ENCODE assay signal across 8 mouse cellular contexts in genomic region chr1:74771931-74772620, GRCm38 (mm10). TPM values are rescaled to one million over a fixed set of nuclear protein-coding genes. Genes with fewer than 3 reads are reported as not detected.
DNase-seq lines count a peak whose midpoint lies in the region; ATAC-seq lines count a peak whose summit lies in the region.

No protein-coding gene starts in this region.

- H3K4me1 ChIP-seq in lung, embryonic 16.5 days (replicated peaks; ENCODE audit: control insufficient read depth, insufficient read depth, low read length) = peaks cover 22% of the 10 kb centered on the region
- peaks cover 8% of the 10 kb centered on the region for H3K4me1 ChIP-seq in embryonic facial prominence, embryonic 11.5 days (ENCODE audit: control insufficient read depth, insufficient read depth, low read length)
- peaks cover 29% of the 10 kb centered on the region for H3K4me1 ChIP-seq in hindbrain, embryonic 15.5 days (replicated peaks)
- H3K4me1 ChIP-seq in midbrain, embryonic 13.5 days (replicated peaks) = peaks cover 35% of the 10 kb centered on the region

- H3K9me3 ChIP-seq in lung, embryonic 16.5 days (ENCODE audit: control insufficient read depth, low read length) = no peaks in the 10 kb centered on the region
- H3K9me3 ChIP-seq in embryonic facial prominence, embryonic 11.5 days (replicated peaks; ENCODE audit: control insufficient read depth, low read length) = no peaks in the 10 kb centered on the region
- H3K9me3 ChIP-seq in hindbrain, embryonic 15.5 days = no peaks in the 10 kb centered on the region
- no peaks in the 10 kb centered on the region for H3K9me3 ChIP-seq in midbrain, embryonic 13.5 days

- H3K36me3 ChIP-seq in lung, embryonic 16.5 days (ENCODE audit: control insufficient read depth, insufficient read depth, low read length) = no peaks in the 10 kb centered on the region
- H3K36me3 ChIP-seq in embryonic facial prominence, embryonic 11.5 days (replicated peaks; ENCODE audit: control insufficient read depth, insufficient read depth, low read depth, low read length) = no peaks in the 10 kb centered on the region
- no peaks in the 10 kb centered on the region for H3K36me3 ChIP-seq in hindbrain, embryonic 15.5 days
- no peaks in the 10 kb centered on the region for H3K36me3 ChIP-seq in midbrain, embryonic 13.5 days

- no peak overlapping the region for H3K27ac ChIP-seq in lung, embryonic 16.5 days (ENCODE audit: low read length)
- no peak overlapping the region for H3K27ac ChIP-seq in embryonic facial prominence, embryonic 11.5 days (replicated peaks; ENCODE audit: low read depth, low read length)
- H3K27ac ChIP-seq in hindbrain, embryonic 15.5 days (replicated peaks) = no peak overlapping the region
- no peak overlapping the region for H3K27ac ChIP-seq in midbrain, embryonic 13.5 days

- H3K27me3 ChIP-seq in lung, embryonic 16.5 days (ENCODE audit: control insufficient read depth, insufficient read depth, low read depth, low read length) = peaks cover 55% of the 10 kb centered on the region
- peaks cover 60% of the 10 kb centered on the region for H3K27me3 ChIP-seq in embryonic facial prominence, embryonic 11.5 days (ENCODE audit: control insufficient read depth, insufficient read depth, low read length)
- H3K27me3 ChIP-seq in hindbrain, embryonic 15.5 days = peaks cover 88% of the 10 kb centered on the region
- H3K27me3 ChIP-seq in midbrain, embryonic 13.5 days = peaks cover 97% of the 10 kb centered on the region

- intact Hi-C loops in gastrocnemius, postnatal 36 days (cut with DNase I) = no loop called here

- DNase-seq in lung, adult 18-20 months = no peak
- peak; percentile 35 for DNase-seq in embryonic facial prominence, embryonic 11.5 days (ENCODE audit: low spot score)
- no peak for DNase-seq in right cerebral cortex, adult 2 months (ENCODE audit: low spot score in 2 of 2)
- no peak for DNase-seq in cerebellum, adult 11-12 months
- no peak for DNase-seq in gastrocnemius, postnatal 36 days

- no peak; the same call in 1 of the 2 replicates for ATAC-seq in lung, embryonic 16.5 days (ENCODE audit: low read depth)
- no peak for ATAC-seq in embryonic facial prominence, embryonic 11.5 days (replicated peaks; ENCODE audit: insufficient number of reproducible peaks, low FRiP score, low TSS enrichment, low read depth)
- ATAC-seq in hindbrain, embryonic 15.5 days (ENCODE audit: low FRiP score, low read depth) = no peak
- ATAC-seq in midbrain, embryonic 13.5 days = peak; percentile 21; the same call in 1 of the 2 replicates

- H3K4me2 ChIP-seq in lung, embryonic 16.5 days (ENCODE audit: low read depth, low read length) = peak overlapping the region; percentile 97
- H3K4me2 ChIP-seq in embryonic facial prominence, embryonic 11.5 days (ENCODE audit: low read depth, low read length) = peak overlapping the region; percentile 88
- peak overlapping the region; percentile 94 for H3K4me2 ChIP-seq in hindbrain, embryonic 15.5 days
- H3K4me2 ChIP-seq in midbrain, embryonic 13.5 days (replicated peaks) = peak overlapping the region; percentile 83

- peak overlapping the region; percentile 55 for H3K4me3 ChIP-seq in lung, embryonic 16.5 days (ENCODE audit: low read length)
- peak overlapping the region; percentile 45 for H3K4me3 ChIP-seq in embryonic facial prominence, embryonic 11.5 days (ENCODE audit: low read depth, low read length)
- peak overlapping the region; percentile 45 for H3K4me3 ChIP-seq in hindbrain, embryonic 15.5 days
- H3K4me3 ChIP-seq in midbrain, embryonic 13.5 days (replicated peaks) = peak overlapping the region; percentile 47

- WGBS in lung, embryonic 16.5 days = under 1% methylated on average over 38 of the region's 51 CpGs
- 1% methylated on average over 30 of the region's 51 CpGs for WGBS in embryonic facial prominence, embryonic 11.5 days
- under 1% methylated on average over 43 of the region's 51 CpGs for WGBS in hindbrain, embryonic 15.5 days
- WGBS in midbrain, embryonic 13.5 days = under 1% methylated on average over 46 of the region's 51 CpGs

- H3K9ac ChIP-seq in lung, embryonic 16.5 days (ENCODE audit: low read length) = peak overlapping the region; percentile 51
- H3K9ac ChIP-seq in embryonic facial prominence, embryonic 11.5 days (replicated peaks; ENCODE audit: low read length) = peak overlapping the region; percentile 7; the same call in 1 of the 2 replicates
- peak overlapping the region; percentile 41 for H3K9ac ChIP-seq in hindbrain, embryonic 15.5 days
- H3K9ac ChIP-seq in midbrain, embryonic 13.5 days (replicated peaks) = peak overlapping the region; percentile 56

RNA-seq across cellular contexts. Expression of gene Wnt6, which starts 0.4 kb away (rescaled TPM):
- polyA plus RNA-seq in lung, embryonic 16.5 days (2015; fragmentation: Nextera tagmentation; extraction: Ambion mirVana) = 0.29 and 0.68 TPM in 2 replicates
- 15.5 and 19.1 TPM in 2 replicates for polyA plus RNA-seq in embryonic facial prominence, embryonic 11.5 days (2014; fragmentation: Nextera tagmentation; extraction: Ambion mirVana)
- polyA plus RNA-seq in hindbrain, embryonic 15.5 days (2015; fragmentation: Nextera tagmentation; extraction: Ambion mirVana) = 4.7 and 7.0 TPM in 2 replicates
- polyA plus RNA-seq in midbrain, embryonic 13.5 days (2015; fragmentation: Nextera tagmentation; extraction: Ambion mirVana) = 2.4 and 2.5 TPM in 2 replicates
- under 1 TPM; 0.20 to 0.32 TPM for total RNA-seq in gastrocnemius, postnatal 36 days (2021)

RNA-seq across cellular contexts. Expression of gene Wnt10a, which starts 19.2 kb away (rescaled TPM):
- polyA plus RNA-seq in lung, embryonic 16.5 days (2015; fragmentation: Nextera tagmentation; extraction: Ambion mirVana) = 0.10 and 0.11 TPM in 2 replicates
- polyA plus RNA-seq in embryonic facial prominence, embryonic 11.5 days (2014; fragmentation: Nextera tagmentation; extraction: Ambion mirVana) = 1.5 and 1.6 TPM in 2 replicates
- polyA plus RNA-seq in hindbrain, embryonic 15.5 days (2015; fragmentation: Nextera tagmentation; extraction: Ambion mirVana) = 0.57 and 0.69 TPM in 2 replicates
- 0.35 and 0.45 TPM in 2 replicates for polyA plus RNA-seq in midbrain, embryonic 13.5 days (2015; fragmentation: Nextera tagmentation; extraction: Ambion mirVana)
- not detected for total RNA-seq in gastrocnemius, postnatal 36 days (2021)

RNA-seq across cellular contexts. Expression of gene Prkag3, which starts 23.1 kb away (rescaled TPM):
- polyA plus RNA-seq in lung, embryonic 16.5 days (2015; fragmentation: Nextera tagmentation; extraction: Ambion mirVana) = 0.67 and 1.7 TPM in 2 replicates
- polyA plus RNA-seq in embryonic facial prominence, embryonic 11.5 days (2014; fragmentation: Nextera tagmentation; extraction: Ambion mirVana) = not detected in 2 replicates
- polyA plus RNA-seq in hindbrain, embryonic 15.5 days (2015; fragmentation: Nextera tagmentation; extraction: Ambion mirVana) = not detected in 2 replicates
- polyA plus RNA-seq in midbrain, embryonic 13.5 days (2015; fragmentation: Nextera tagmentation; extraction: Ambion mirVana) = 0.08 TPM in 1 of 2 replicates, not detected in the other
- total RNA-seq in gastrocnemius, postnatal 36 days (2021) = 10 to 100 TPM; 63.9 to 90.3 TPM

RNA-seq across cellular contexts. Expression of gene Cyp27a1, which starts 58.7 kb away (rescaled TPM):
- polyA plus RNA-seq in lung, embryonic 16.5 days (2015; fragmentation: Nextera tagmentation; extraction: Ambion mirVana) = 2.6 and 4.4 TPM in 2 replicates
- 11.1 and 12.3 TPM in 2 replicates for polyA plus RNA-seq in embryonic facial prominence, embryonic 11.5 days (2014; fragmentation: Nextera tagmentation; extraction: Ambion mirVana)
- 3.3 TPM in 2 replicates for polyA plus RNA-seq in hindbrain, embryonic 15.5 days (2015; fragmentation: Nextera tagmentation; extraction: Ambion mirVana)
- polyA plus RNA-seq in midbrain, embryonic 13.5 days (2015; fragmentation: Nextera tagmentation; extraction: Ambion mirVana) = 2.9 and 3.3 TPM in 2 replicates
- 10 to 100 TPM; 41.0 to 44.1 TPM for total RNA-seq in gastrocnemius, postnatal 36 days (2021)
